Mouse (Mus musculus): Measurements from ENCODE around the gene Acrbp. TPM values are rescaled to one million over a fixed set of nuclear protein-coding genes. Genes with fewer than 3 reads are reported as not detected.
"Not testable (repeated sequence)": the region's sequence is repeated elsewhere in the genome, so short reads cannot be mapped to it uniquely, and the experiment has no call there.

Gene Acrbp
- polyA plus RNA-seq (2016; fragmentation: Nextera tagmentation; extraction: Ambion mirVana) = 4.8 and 8.0 TPM in 2 replicates

- H3K36me3 ChIP-seq = peaks cover 90% of the 10 kb centered on the region
- no peaks in the 10 kb centered on the region for H3K9me3 ChIP-seq
- no peak within 1 kb of the TSS for H3K4me3 ChIP-seq
- no peak for DNase-seq (ENCODE audit: low spot score)
- 35% methylated on average over 20 of the region's 20 CpGs for WGBS
- peaks cover 5% of the 10 kb centered on the region; the same call in 1 of the 2 replicates for H3K4me1 ChIP-seq
- peaks cover 4% of the 10 kb centered on the region; the same call in 1 of the 2 replicates for H3K27me3 ChIP-seq (ENCODE audit: insufficient read depth, poor library complexity, severe bottlenecking)
- H3K27ac ChIP-seq = no peak within 1 kb of the TSS
Measured at GRCm38 (mm10) chr6:125049678-125050077, at the start of gene Acrbp. Acrbp (plus strand) TSS chr6:125049689.

- WGBS = 24% methylated on average over 3 of the region's 3 CpGs
- Histone ChIP-seq H3K36me3 (no peaks in the 10 kb centered on the region), H3K27ac (no peak overlapping the region), H3K9me3 (no peaks in the 10 kb centered on the region), H3K4me3 (0 out of 2 replicates have a peak overlapping the region, but pooled peaks have one; percentile 27), H3K4me1 (peaks cover 25% of the 10 kb centered on the region), H3K27me3 (ENCODE audit: insufficient read depth, poor library complexity, severe bottlenecking) (peaks cover 55% of the 10 kb centered on the region)
- no peak for DNase-seq (ENCODE audit: low spot score)
Measured at GRCm38 (mm10) chr6:125003706-125004105, 45.8 kb upstream of the Acrbp start.

- no peak overlapping the region for H3K27ac ChIP-seq
- 35% methylated on average over 3 of the region's 3 CpGs for WGBS
- H3K36me3 ChIP-seq = no peaks in the 10 kb centered on the region
- H3K4me1 ChIP-seq = peaks cover 29% of the 10 kb centered on the region
- no peaks in the 10 kb centered on the region for H3K9me3 ChIP-seq
- H3K4me3 ChIP-seq = no peak overlapping the region
- no peak for DNase-seq (ENCODE audit: low spot score)
- peaks cover 41% of the 10 kb centered on the region for H3K27me3 ChIP-seq (ENCODE audit: insufficient read depth, poor library complexity, severe bottlenecking)
Measured at GRCm38 (mm10) chr6:125005086-125005485, 44.4 kb upstream of the Acrbp start.

GRCm38 (mm10) chr6:125008060-125008459 is 41.4 kb upstream of the Acrbp start:
- Histone ChIP-seq H3K4me1 (peaks cover 31% of the 10 kb centered on the region), H3K27me3 (ENCODE audit: insufficient read depth, poor library complexity, severe bottlenecking) (peaks cover 12% of the 10 kb centered on the region), H3K9me3 (no peaks in the 10 kb centered on the region), H3K4me3 (peak overlapping the region; percentile 90), H3K27ac (peak overlapping the region; percentile 99), H3K36me3 (peaks cover 12% of the 10 kb centered on the region; the same call in 1 of the 2 replicates)
- WGBS = 39% methylated on average over 13 of the region's 13 CpGs
- no peak for DNase-seq (ENCODE audit: low spot score)

GRCm38 (mm10) chr6:125008586-125009128 is 40.8 kb upstream of the Acrbp start:
- Histone ChIP-seq H3K4me3 (peak overlapping the region; percentile 90), H3K4me1 (peaks cover 28% of the 10 kb centered on the region), H3K9me3 (no peaks in the 10 kb centered on the region), H3K27me3 (ENCODE audit: insufficient read depth, poor library complexity, severe bottlenecking) (peaks cover 6% of the 10 kb centered on the region), H3K27ac (peak overlapping the region; percentile 99), H3K36me3 (peaks cover 18% of the 10 kb centered on the region; the same call in 1 of the 2 replicates)
- WGBS = under 1% methylated on average over 34 of the region's 34 CpGs
- peak; percentile 100 for DNase-seq (ENCODE audit: low spot score)

- Histone ChIP-seq H3K9me3 (no peaks in the 10 kb centered on the region), H3K4me3 (peak within 1 kb of the TSS; percentile 90), H3K36me3 (peaks cover 21% of the 10 kb centered on the region; the same call in 1 of the 2 replicates), H3K27ac (peak within 1 kb of the TSS; percentile 99), H3K27me3 (ENCODE audit: insufficient read depth, poor library complexity, severe bottlenecking) (0 out of 2 replicates have a peak, but pooled peaks cover 4% of the 10 kb centered on the region), H3K4me1 (peaks cover 26% of the 10 kb centered on the region)
- 0% methylated on average over 3 of the region's 3 CpGs for WGBS
- DNase-seq (ENCODE audit: low spot score) = no peak
Measured at GRCm38 (mm10) chr6:125009129-125009180, 40.5 kb upstream of the Acrbp start, which contains the start of gene Zfp384. Zfp384 (plus strand) TSS chr6:125009145.

GRCm38 (mm10) chr6:125009181-125010073 is 40.1 kb upstream of the Acrbp start:
- H3K27ac ChIP-seq = peak overlapping the region; percentile 99
- H3K4me1 ChIP-seq = peaks cover 21% of the 10 kb centered on the region; the same call in 1 of the 2 replicates
- peak; percentile 93 for DNase-seq (ENCODE audit: low spot score)
- 0 out of 2 replicates have a peak, but pooled peaks cover under 1% of the 10 kb centered on the region for H3K27me3 ChIP-seq (ENCODE audit: insufficient read depth, poor library complexity, severe bottlenecking)
- peak overlapping the region; percentile 90 for H3K4me3 ChIP-seq
- peaks cover 25% of the 10 kb centered on the region for H3K36me3 ChIP-seq
- H3K9me3 ChIP-seq = no peaks in the 10 kb centered on the region
- WGBS = under 1% methylated on average over 69 of the region's 78 CpGs

- no peaks in the 10 kb centered on the region for H3K4me1 ChIP-seq
- no peak for DNase-seq (ENCODE audit: low spot score)
- H3K4me3 ChIP-seq = no peak overlapping the region
- no peak overlapping the region for H3K27ac ChIP-seq
- H3K36me3 ChIP-seq = peaks cover 80% of the 10 kb centered on the region
- H3K27me3 ChIP-seq (ENCODE audit: insufficient read depth, poor library complexity, severe bottlenecking) = no peaks in the 10 kb centered on the region
- H3K9me3 ChIP-seq = no peaks in the 10 kb centered on the region
- 93% methylated on average over 3 of the region's 3 CpGs for WGBS
Measured at GRCm38 (mm10) chr6:125017682-125018081, 31.8 kb upstream of the Acrbp start.

GRCm38 (mm10) chr6:125030532-125030931 is 19.0 kb upstream of the Acrbp start:
- peaks cover 77% of the 10 kb centered on the region for H3K36me3 ChIP-seq
- not testable (repeated sequence) for H3K9me3 ChIP-seq; H3K4me1 ChIP-seq; H3K27me3 ChIP-seq (ENCODE audit: insufficient read depth, poor library complexity, severe bottlenecking); H3K27ac ChIP-seq; H3K4me3 ChIP-seq
- DNase-seq (ENCODE audit: low spot score) = peak; percentile 77
- 39% methylated on average over 7 of the region's 9 CpGs for WGBS

GRCm38 (mm10) chr6:125031604-125032003 is 17.9 kb upstream of the Acrbp start:
- peaks cover 76% of the 10 kb centered on the region for H3K36me3 ChIP-seq

GRCm38 (mm10) chr6:125038666-125039065 is 10.8 kb upstream of the Acrbp start:
- Histone ChIP-seq H3K9me3 (no peaks in the 10 kb centered on the region), H3K27me3 (ENCODE audit: insufficient read depth, poor library complexity, severe bottlenecking) (no peaks in the 10 kb centered on the region), H3K36me3 (peaks cover 43% of the 10 kb centered on the region), H3K27ac (peak overlapping the region; percentile 86), H3K4me3 (peak overlapping the region; percentile 75; the same call in 1 of the 2 replicates), H3K4me1 (peaks cover 9% of the 10 kb centered on the region; the same call in 1 of the 2 replicates)
- DNase-seq (ENCODE audit: low spot score) = no peak
- 80% methylated on average over 4 of the region's 4 CpGs for WGBS

More at GRCm38 (mm10) chr6:125031604-125032003, 17.9 kb upstream of the Acrbp start:
- Histone ChIP-seq H3K4me3 (no peak overlapping the region), H3K4me1 (no peaks in the 10 kb centered on the region), H3K9me3 (no peaks in the 10 kb centered on the region), H3K27ac (no peak overlapping the region), H3K27me3 (ENCODE audit: insufficient read depth, poor library complexity, severe bottlenecking) (no peaks in the 10 kb centered on the region)
- peak; percentile 74 for DNase-seq (ENCODE audit: low spot score)
- whole genome bisulfite sequencing = 86% methylated on average over 16 of the region's 16 CpGs

GRCm38 (mm10) chr6:125039131-125039530 is 10.4 kb upstream of the Acrbp start:
- Histone ChIP-seq H3K9me3 (no peaks in the 10 kb centered on the region), H3K4me3 (peak overlapping the region; percentile 75), H3K27ac (peak overlapping the region; percentile 86), H3K4me1 (peaks cover 9% of the 10 kb centered on the region; the same call in 1 of the 2 replicates), H3K36me3 (peaks cover 43% of the 10 kb centered on the region), H3K27me3 (ENCODE audit: insufficient read depth, poor library complexity, severe bottlenecking) (no peaks in the 10 kb centered on the region)
- 5% methylated on average over 8 of the region's 8 CpGs for WGBS
- DNase-seq (ENCODE audit: low spot score) = no peak

- H3K9me3 ChIP-seq = no peaks in the 10 kb centered on the region
- H3K4me3 ChIP-seq = peak within 1 kb of the TSS; percentile 75
- peak; percentile 96 for DNase-seq (ENCODE audit: low spot score)
- no peaks in the 10 kb centered on the region for H3K27me3 ChIP-seq (ENCODE audit: insufficient read depth, poor library complexity, severe bottlenecking)
- WGBS = under 1% methylated on average over 26 of the region's 26 CpGs
- peaks cover 9% of the 10 kb centered on the region; the same call in 1 of the 2 replicates for H3K4me1 ChIP-seq
- H3K27ac ChIP-seq = peak within 1 kb of the TSS; percentile 90
- H3K36me3 ChIP-seq = peaks cover 43% of the 10 kb centered on the region
Measured at GRCm38 (mm10) chr6:125039533-125040153, 9.8 kb upstream of the Acrbp start, which contains the start of gene Ing4. Ing4 (plus strand) TSS chr6:125039760.
